Mouse (Mus musculus) spleen, embryonic (tissue): ENCODE measurements around the gene Ncapd3.

Experiments
- CTCF ChIA-PET: fragments of 350-600 bp; sonication (Branson Sonifier 250); formaldehyde crosslinking; loops from one replicate; lab custom pipeline; 2022; lab: Charles Lee

Ncapd3 gene

DNA sequence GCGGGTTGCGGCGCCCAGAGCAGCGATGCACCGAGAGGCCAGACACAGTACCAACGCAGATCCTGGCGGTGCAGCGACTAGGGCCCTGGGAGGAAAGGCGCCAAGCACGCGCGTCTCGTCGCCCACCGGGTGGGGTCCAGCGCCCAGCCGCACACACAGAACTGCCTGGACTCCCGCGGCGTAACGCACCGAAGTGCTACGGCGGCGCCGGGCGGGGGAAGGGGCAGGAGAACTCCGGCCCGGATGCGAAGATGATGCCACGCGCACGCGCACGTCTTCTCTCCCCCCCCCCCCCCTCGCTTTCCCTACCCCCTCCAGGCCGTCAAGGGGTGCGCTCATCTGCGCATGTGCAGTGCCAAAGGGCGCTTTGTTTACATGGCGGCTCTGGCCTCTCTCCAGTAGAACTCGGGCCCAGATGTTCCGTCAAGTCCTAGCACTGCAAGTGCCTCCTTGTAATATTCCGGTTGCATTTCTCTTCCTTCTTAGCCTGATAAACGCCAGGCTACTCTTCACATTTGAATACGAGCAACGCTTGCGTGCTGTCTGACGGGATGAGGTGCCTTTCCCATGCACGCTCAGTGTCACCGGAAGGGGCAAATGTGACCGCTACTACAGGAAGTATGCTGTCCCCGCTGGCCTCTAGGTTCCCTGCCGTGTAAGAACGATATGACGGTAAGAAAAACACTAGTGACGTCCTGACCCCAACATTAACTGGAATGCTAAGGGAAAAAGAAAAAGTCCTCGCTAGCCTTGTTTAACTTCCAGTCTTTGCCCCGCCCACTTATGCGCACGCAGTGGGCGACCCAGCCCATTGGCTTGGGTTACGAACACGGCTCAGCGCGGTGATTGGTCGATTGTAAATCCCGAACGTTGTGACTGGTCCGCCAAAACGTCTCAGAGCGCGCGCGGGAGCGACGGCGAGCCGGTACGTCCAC, at the start of gene Ncapd3, which contains the start of gene Vps26b:
Gene Ncapd3, plus strand, starts transcription at position 348 of the 935 bp plus-strand sequence.
Gene Vps26b, minus strand, starts transcription at position 238 of the 935 bp plus-strand sequence.
- CTCF ChIA-PET = no interaction called here

DNA sequence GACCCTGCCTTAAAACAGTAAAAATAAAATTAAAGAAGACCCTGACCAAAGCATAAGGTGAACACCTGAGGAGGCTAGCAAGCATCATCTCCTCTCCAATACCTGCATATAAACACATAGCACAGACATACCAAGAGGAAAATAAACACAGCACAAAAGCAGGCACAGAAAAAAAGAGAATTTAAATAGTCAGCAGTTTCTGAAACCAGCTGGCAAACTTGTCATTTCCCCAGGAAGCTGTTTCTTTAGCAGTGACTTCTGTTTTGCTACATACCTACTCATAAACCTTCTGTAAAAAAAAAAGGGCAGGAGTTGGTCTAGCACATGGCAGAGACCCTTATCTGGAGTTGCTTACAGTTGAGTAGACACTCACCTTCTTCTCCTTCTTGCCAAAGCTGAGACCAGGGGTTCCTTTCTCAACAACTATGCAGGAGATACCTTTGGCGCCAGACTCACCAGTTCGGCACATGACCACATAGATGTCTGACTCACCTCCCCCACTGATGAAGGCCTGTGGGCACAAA, 44.8 kb upstream of the Ncapd3 start:
- CTCF ChIA-PET = no interaction called here

- CTCF ChIA-PET = no interaction called here
These were observed 44.2 kb upstream of the Ncapd3 start for GRCm38 (mm10) chr9:26985668-26986277.

DNA sequence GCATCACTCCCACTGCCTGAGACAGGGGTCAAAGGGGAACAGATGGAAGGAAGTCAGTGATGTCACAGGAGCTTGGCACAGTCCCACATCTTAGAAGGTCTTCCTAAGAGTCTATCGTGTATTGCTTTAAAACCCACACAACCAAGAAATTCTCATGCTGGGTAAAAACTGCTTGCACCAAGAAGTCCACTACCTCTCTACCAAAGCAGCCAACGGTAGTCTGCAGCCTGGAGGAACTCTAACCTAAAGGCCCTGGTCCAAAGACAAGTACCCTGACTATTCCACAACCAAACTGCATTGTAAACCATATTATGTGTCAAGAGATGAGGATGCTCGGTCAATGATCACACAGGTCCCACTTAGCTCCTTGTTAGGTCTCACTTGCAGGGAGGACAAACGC, 39.8 kb upstream of the Ncapd3 start:
- CTCF ChIA-PET = no interaction called here

DNA sequence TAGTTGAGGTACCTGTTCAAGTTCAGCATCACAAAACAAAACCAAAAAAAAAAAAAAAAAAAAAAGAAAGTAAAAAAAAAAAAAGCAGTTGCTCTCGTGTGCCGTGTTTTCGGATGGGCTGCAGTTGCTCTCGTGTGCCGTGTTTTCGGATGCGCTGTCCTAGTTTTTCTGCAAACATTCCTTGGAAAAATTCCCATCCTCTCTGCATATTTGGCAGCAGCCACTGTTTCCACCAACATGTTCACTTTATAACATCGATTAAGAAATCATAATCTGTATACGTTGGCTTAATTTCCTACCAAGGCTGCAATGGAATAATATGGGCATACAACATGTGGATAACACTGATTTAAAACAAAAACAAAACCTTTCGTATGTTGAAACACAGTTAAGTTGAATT, 36.9 kb upstream of the Ncapd3 start:
- CTCF ChIA-PET = no interaction called here

GRCm38 (mm10) chr9:26993900-26994299, 36.1 kb upstream of the Ncapd3 start:
- CTCF ChIA-PET = no interaction called here

DNA sequence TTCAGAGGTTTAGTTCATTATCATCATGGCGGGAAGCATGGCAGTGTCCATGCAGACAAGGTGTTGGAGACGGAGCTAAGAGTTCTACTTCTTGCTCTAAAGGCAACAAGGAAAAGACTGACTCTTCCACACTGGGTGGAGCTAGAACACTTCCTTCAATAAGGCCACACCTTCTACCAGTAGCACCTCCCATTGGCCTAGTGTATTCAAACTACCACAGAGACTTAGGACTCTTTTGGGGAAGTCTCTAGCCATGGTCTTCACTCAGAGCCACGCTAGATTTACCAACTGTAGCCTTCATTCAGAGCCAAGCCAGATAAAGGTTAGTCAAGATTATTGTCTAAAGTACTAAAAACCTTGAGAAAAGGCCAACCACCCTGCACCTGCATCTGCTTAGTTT, 32.9 kb upstream of the Ncapd3 start:
- CTCF ChIA-PET = no interaction called here

GRCm38 (mm10) chr9:26997501-26997900, 32.5 kb upstream of the Ncapd3 start:
- CTCF ChIA-PET = no interaction called here

DNA sequence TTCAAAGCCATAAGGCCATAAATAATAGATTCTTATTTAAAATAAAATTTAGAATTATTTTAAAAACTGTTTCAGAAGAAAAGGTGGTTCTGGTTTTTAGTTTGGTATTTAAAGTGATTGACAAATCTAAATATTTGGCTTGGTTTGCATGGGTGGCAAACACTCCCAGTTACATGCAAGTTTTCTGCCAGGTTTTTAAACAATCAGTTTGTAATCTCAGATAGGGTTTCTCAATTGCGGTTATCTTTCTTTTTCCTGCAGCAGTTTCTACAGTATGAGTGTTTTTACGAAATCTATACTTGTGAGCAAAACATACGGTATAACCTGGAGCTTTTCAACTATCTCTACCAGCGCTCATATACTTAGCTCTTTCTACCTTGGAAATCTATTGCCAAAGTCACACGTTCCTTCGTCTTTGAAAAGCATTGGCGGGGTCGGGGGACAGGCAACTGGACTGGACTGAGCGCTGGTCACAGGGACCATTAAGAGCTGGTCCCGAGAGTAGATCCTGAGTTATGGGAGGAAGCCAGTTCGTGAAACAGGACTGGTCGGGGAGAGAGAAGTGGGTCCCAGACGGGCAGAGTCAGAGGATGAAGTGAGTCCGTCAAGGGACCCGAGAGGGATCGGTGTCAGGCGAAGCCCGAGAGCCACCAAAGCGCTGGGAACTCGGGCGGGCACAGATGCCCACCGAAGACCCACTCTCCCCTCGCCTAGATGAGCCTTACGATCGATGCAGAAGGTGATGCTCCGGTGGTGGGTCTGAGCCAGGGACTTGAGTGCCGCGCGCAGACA, 31.1 kb upstream of the Ncapd3 start:
- CTCF ChIA-PET = no interaction called here

DNA sequence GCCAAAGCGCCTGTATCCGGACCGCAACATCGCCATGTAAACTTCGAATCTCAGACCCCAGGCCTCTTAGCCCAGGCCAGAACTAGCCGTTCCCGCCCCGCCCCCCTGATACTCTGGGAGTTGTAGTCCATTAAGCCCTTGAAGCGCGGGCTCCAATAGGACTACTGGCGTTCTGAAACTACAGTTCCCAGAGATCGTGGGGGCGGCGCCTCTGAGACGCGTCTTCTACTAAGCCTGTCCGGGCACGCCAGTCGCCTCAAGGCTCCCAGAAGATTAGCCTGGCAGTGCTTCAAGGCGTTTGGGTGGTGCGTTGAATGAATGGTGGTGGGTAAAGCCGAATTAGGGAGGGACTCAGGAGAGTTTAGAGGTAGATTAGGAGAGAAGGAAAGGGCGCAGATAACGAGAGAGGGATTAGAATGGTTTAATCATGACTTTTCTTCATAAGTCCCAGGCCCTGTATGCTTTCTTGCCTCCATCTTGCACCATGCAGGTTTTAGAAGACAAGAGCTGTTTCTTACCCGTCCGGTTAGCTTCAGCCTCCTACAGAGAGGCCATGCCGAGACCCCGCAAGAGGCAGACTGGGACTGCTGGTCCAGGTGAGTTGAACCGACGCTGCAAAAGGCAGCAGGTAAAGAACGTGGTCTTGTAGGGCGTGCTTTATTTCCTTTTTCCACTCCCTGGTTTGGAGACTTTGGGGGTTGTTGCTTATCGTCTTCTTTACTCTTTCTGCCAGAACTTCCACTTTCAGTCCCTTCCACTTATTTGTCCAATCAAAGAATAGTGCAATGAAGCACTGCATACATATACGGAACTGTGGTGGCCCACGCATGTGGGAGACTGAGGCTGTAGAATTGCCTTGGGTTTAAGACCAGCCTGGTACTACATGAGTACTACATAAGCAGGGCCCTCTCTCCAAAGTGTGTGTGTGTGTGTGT, 30.2 kb upstream of the Ncapd3 start, which contains the start of the genes Acad8 and Thyn1:
Gene Acad8, minus strand, starts transcription at position 106 of the 935 bp plus-strand sequence.
Gene Thyn1, plus strand, starts transcription at position 250 of the 935 bp plus-strand sequence.
- CTCF ChIA-PET = no interaction called here

GRCm38 (mm10) chr9:27005231-27005630, 24.7 kb upstream of the Ncapd3 start:
- CTCF ChIA-PET = no interaction called here

- CTCF ChIA-PET = no interaction called here
These were observed 24.0 kb upstream of the Ncapd3 start for GRCm38 (mm10) chr9:27005933-27006332.

- CTCF ChIA-PET = interaction anchor here (0.5 kb wide), 1 partner anchor 1806 kb away, joined by 3 read pairs; no protein-coding TSS in a partner anchor
These were observed 23.1 kb upstream of the Ncapd3 start for GRCm38 (mm10) chr9:27006866-27007265.

DNA sequence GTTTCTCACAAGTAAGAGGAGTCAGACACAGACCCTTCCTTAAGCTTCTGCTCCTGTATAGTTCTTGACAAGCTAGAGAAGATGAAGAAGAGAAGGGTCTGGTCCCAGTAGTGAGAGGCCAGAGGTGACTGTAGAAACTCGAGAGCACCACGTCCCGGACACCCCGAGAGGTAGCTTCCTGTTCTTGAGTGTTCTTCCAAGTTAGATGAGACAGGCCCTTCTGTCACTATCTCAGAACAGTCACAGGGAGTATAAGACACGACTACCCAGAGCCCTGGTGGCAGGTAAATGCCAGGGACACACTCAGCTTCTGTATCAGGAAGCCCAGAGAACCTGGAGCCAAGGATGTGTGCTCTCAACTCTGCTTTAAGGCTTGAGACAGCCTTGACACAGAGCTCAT, 20.7 kb upstream of the Ncapd3 start:
- CTCF ChIA-PET = no interaction called here

DNA sequence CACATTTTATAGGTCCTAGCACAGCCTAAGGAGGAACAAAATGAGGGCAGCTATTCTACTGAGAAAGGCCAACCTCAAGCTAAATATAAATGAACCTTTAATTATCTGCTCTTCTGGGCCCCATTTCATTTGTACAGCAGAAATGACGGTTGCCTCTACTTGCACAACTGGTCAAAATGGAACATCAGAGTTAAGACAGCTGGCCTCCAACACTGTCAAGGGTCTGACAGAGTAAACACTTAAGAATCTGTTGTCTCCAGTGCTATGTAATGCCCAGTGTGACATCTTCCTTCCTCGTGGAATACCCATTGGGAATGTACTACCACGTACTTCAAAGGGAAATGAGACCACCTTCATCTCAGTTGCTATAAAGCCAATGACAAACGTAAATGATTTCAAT, 18.4 kb upstream of the Ncapd3 start:
- CTCF ChIA-PET = no interaction called here

GRCm38 (mm10) chr9:27018961-27019360, 11.0 kb upstream of the Ncapd3 start:
- CTCF ChIA-PET = no interaction called here

DNA sequence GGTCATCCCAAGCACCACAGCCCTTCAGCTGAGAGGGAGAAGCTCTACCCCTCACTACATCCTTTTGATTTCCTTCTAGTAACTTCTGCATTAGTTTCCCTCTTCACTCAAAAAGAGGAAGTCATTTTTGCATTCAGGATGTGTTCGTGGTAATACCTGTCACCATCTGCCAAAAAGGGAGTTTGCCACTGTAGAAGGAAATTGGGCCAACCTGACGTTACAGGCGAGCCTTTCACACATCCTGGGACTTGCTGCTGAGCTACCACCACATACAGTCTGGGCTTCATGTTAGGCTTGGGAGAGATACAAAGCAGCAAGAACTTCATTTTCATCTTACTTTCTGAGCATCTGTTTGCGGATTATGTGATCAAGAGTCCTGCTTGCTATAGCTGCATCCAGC, 6.3 kb upstream of the Ncapd3 start:
- CTCF ChIA-PET = no interaction called here

- CTCF ChIA-PET = interaction anchor here (1.3 kb wide), 1 partner anchor 10 kb away, joined by 11 read pairs; no protein-coding TSS in a partner anchor
These were observed 3.3 kb upstream of the Ncapd3 start for GRCm38 (mm10) chr9:27026708-27027107.

- CTCF ChIA-PET = no interaction called here
These were observed 750 bp upstream of the Ncapd3 start for GRCm38 (mm10) chr9:27029022-27029827.

DNA sequence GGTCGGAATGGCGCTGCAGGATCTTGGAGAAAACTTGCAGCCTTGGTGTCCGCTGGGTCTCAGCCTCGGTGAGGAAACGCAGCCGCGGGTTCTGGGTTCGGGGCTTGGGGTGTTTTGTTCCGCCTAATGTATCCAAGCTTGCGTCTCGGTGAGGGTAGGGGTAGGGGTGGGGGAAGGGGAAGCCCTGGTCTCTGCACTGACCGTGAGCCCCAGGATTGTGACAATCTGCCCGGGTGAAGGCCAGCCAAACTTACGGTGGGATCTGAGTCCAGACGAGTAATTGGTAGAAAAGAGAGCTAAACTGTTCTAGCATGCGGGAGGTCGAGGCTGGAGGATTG, 757 bp downstream of the Ncapd3 start:
- CTCF ChIA-PET = no interaction called here
